Mouse (Mus musculus) fibroblast of lung, adult 2 months (primary cell): ENCODE measurements around the gene Acer1.

Experiments
- DNase-seq: peaks from one replicate; pipeline ENCODE4 v3.0.0-alpha.2; 2011; ENCODE audit warnings: low read depth

Gene Acer1

DNA sequence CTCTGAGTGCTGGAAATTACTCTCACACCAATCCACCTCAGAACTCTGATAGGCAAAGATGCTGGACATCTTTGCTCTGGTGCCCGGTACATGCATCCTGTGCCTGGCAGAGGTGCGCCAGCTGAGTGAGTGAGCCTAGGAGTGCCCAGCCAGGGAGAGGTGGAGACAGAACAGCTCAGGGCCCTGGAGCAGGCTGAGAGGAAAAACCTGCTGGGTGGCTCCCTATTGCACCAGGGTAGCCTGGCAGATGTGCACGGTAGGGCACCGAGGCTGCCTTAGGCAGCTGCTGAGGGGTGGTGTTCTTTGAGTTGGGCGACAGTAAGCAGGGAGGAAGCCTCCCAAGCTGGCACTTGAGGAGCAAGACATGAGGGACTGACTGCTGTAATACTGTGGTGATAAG, at the start of gene Acer1:
Acer1 (minus strand) TSS at position 114 of the 400 bp plus-strand sequence.
- DNase-seq: no peak

DNA sequence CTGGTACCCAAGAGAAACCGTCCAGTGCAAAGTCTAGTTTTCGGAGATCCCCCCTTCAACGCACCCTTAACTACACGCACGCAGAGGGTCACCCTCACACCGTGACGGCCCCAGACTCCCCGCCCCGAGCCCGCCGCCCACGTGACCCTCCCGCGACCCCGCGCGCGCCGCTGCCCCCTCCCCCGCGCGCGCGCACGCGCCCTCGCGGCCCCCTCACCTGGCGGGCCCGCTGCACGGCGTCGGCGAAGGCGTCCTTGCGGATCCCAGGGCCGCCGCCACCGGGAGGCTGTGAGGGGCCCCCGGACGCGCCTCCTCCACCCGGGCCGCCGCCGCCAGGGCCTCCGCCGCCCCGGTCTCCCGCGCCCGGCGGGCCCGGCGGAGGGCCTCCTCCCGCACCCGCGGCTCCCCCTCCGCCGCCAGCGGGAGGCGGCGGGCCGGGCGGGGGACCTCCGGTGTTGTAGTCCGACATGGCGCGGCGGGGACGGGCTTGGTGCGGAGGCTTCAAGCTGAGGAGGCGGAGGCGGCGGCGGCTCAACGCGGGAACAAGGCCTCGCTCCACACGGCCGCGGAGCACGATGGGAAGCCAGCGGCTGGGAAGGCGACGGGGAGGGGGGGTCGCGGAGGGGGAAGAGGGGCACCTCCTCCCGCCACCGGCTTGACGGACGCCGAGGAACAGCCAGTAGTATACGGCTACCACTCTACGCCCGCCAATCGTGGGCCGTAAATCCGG, 49.2 kb upstream of the Acer1 start, which contains the start of gene Khsrp:
Khsrp (minus strand) TSS at position 592 of the 730 bp plus-strand sequence.
- no peak for DNase-seq

DNA sequence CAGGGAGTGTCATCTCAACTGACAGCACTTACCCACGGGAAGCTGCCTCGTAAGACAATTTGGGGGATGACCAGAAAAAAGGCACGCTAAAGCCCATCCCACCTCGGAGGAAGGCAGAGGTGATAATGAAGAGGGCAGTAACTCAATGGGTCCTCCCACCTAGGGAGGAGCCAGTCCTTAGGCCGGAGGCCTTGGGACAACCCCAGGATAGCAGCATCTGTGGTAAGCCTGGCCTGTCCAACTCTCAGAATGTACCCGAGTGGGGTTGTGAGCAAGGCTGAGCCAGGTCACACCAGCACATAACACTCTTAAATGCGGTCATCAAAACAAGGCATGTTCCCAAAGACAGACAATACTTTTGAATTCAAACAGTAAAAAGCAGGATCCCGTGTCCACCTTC, 47.8 kb upstream of the Acer1 start:
- no peak for DNase-seq

GRCm38 (mm10) chr17:57027471-57027870, 45.5 kb upstream of the Acer1 start:
- DNase-seq: no peak

GRCm38 (mm10) chr17:57020960-57021359, 39.0 kb upstream of the Acer1 start:
- DNase-seq: no peak

- no peak for DNase-seq
Measured at GRCm38 (mm10) chr17:57019693-57020092, 37.8 kb upstream of the Acer1 start.

GRCm38 (mm10) chr17:57012245-57012795, 30.4 kb upstream of the Acer1 start:
- no peak for DNase-seq

- DNase-seq: peak; percentile 99
Measured at GRCm38 (mm10) chr17:57011236-57012141, 29.6 kb upstream of the Acer1 start, which contains the start of the genes Gtf2f1 and Gm17949. Gene Gtf2f1 (minus strand): TSS chr17:57011288. Gene Gm17949 (plus strand): TSS chr17:57011469.

DNA sequence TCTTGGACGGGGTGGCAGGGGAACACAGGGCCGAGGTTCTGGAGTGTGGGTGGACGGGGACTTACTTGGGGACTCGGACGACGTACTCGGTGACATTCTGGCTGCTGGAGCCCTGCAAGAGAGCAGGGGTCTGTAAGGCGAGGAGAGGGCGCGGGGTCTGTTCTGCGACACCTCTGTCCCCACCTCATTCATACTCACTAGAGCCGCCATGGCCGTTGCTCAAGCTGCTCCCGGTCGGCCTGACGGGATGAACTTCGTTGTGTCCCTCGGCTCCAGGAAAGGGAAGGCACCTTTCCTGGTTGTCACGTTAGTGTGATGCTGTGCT, 28.9 kb upstream of the Acer1 start:
- no peak for DNase-seq

GRCm38 (mm10) chr17:57007137-57007905, 25.4 kb upstream of the Acer1 start:
- no peak for DNase-seq

GRCm38 (mm10) chr17:57003994-57004393, 22.1 kb upstream of the Acer1 start:
- no peak for DNase-seq

DNA sequence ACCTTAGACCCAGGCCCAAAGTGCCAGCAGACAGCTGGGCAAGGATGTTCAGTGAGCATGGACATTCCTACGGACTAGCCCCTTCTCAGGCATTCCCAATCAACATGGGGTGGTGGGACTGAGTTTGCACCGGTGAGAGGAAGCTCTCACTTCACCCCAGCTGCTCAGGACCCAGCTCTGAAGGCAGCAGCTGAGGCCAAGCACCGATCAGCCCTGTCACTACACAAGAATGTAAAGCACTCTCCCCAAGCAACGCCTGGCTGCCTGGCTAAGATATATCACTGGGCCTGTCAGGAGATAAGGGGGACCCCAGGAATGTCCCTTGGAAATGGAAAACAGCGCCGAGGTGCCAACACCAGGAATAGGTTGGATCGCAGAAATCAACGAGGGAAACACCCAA, 19.3 kb upstream of the Acer1 start:
- DNase-seq: no peak

- DNase-seq: no peak
Measured at GRCm38 (mm10) chr17:56999968-57000609, 18.2 kb upstream of the Acer1 start, which contains the start of gene Pspn. Gene Pspn (minus strand): TSS chr17:57000018.

GRCm38 (mm10) chr17:56999414-56999813, 17.5 kb upstream of the Acer1 start:
- no peak for DNase-seq

- DNase-seq: peak; percentile 99
Measured at GRCm38 (mm10) chr17:56997029-56997667, 15.2 kb upstream of the Acer1 start, which contains the start of gene Alkbh7. Gene Alkbh7 (plus strand): TSS chr17:56997339.

DNA sequence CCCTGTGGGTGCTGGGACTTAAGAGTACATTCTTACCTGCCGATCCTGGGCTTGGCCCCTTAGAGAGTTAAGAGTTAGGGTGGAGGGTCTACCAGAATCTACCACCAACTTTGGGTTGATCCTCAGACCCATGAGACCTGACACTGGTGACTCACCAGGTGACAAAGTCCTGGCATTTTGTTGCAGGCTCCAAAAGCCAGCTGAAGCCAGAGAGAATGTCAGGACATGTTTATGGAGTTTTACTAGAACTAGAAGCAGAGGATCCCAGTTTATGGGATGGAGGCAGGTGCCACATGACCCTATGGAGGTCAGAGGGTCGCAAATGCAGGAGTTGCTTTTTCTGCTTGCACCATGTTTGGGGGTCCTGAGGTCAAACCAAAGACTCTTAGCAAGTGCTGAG, 14.6 kb upstream of the Acer1 start:
- no peak for DNase-seq

DNA sequence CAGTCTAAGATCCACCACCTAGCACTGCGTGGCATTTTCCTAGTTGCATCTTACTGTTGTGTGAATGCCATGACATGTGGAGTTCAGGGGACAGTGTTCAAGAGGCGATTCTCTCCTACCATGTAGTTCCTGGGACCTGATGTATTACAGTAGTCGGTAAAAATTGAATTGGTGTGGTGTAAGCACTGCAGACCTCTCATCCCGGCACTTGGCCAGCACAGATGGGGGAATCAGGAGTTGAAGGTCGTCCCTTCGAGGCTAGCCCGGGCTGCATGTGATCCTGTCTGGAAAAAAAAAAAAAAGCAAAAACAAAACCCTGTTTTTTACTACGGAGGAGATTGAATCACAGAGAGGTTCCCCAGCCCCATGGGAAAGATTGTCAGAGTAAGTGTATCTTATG, 13.1 kb upstream of the Acer1 start:
- no peak for DNase-seq

DNA sequence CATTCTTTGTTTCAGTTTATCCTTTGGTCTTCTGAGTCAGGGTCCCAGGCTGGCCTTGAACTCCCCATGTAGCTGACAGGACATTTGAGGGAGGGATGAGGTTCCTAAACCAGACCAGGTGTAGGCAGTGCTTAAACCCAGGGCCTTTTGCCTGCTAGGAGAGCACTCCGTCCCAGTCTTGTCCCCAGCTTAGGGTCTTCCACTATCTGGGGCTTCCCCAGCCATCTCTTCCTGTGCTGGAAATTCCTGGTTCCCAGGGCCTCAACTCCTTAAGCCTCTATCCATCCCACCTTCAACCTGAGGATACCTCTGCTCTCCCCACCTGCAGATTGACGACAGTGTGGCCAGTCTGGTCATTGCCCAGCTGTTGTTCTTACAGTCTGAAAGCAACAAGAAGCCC, 9.0 kb upstream of the Acer1 start:
- no peak for DNase-seq

DNA sequence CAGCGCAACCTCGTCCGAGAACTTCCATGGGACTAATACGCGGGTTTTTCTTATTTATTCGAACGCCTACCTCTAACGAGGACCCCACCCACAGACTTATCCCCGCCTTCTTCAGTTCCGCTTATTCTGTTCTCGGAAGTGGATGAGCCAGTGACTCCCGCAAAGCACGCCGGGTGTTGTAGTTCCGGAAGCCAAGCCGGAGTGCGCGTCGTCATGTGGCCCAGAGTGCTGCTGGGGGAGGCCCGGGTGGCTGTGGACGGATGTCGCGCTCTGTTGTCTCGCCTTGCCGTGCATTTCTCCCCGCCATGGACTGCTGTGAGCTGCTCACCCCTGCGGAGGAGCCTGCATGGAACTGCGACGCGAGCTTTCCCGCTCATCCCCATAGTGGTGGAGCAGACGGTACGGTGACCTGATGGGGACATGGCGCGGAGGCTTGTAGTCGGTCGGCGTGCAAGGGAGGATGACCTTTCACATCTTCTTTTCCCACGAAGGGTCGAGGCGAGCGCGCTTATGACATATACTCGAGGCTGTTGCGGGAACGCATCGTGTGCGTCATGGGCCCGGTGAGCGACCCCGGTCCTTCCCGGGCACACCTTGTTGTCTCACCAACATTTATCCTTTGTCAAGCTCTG, 8.3 kb upstream of the Acer1 start, which contains the start of gene Clpp:
Clpp (plus strand) TSS at position 191 of the 632 bp plus-strand sequence.
- peak; percentile 92 for DNase-seq

- no peak for DNase-seq
Measured at GRCm38 (mm10) chr17:56989467-56990114, 7.7 kb upstream of the Acer1 start.
